Mouse (Mus musculus): ENCODE data around the gene Lrp10.

DNA sequence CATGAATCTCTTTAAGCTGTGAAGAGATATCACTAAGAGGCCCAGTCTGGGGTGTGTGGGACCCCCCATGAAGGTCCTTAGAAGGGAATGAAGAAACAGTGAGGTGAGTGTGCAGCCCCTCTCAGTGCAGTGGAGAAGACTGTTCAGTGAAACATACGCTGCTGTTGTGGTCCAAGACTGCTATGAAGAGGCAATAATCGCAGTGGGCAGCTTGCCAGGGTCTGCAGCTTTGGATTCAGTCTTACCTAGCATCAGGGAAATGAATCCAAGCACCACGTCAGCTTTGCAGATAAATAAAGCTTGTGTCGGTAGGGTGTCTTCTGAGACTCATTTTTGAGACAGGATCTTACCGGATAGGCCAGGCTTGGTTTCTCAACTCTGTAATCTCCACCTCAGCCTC, 8.7 kb downstream of the Lrp10 start:
- no peak for TF ChIP-seq EP300 (optimal IDR thresholded peaks at IDR 0.05)
- TF ChIP-seq CTCF (IDR thresholded peaks at IDR 0.05; ENCODE audit: low read depth) = no peak
